ENCODE assay signal across 24 mouse cellular contexts in the genomic region with DNA sequence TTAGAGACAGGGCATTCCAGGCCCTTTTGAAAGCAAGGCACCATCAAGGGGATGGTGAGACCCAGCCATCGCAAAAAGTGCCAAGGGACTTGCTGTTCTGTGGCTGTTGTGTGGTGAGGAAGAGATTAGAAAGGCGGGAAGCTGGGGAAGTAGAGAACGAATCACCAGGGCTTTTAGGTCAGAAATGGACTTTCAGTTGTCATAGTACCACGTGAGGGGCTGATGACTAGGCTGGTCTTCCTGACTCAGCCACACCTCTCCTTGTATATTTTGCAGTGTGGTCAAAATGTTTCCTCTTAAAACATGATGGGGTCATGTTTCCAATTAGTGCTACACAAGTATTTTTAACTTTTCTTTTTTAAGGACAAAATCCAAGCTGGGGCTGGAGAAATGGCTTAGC. TPM values are rescaled to one million over a fixed set of nuclear protein-coding genes. Genes with fewer than 3 reads are reported as not detected.
"Had no signal": no experiment of that assay in that cellular context is flagged by ENCODE, and none has a peak within 500 bp of the region (broad histone marks: within the 10 kb centered on the region; RNA-seq: fewer than 3 reads in every experiment).

No protein-coding gene starts in this region.

- ATAC-seq: liver, postnatal 0 days; midbrain, embryonic 13.5 days had no signal

- H3K27ac ChIP-seq: kidney, postnatal 0 days; layer of hippocampus, adult 2 months; liver, embryonic 13.5 days; midbrain, embryonic 13.5 days; neural tube, embryonic 15.5 days had no signal

- H3K4me2 ChIP-seq: liver, embryonic 13.5 days; midbrain, embryonic 13.5 days; neural tube, embryonic 15.5 days had no signal

- H3K9me3 ChIP-seq: liver, embryonic 13.5 days; midbrain, embryonic 13.5 days; neural tube, embryonic 15.5 days had no signal

- H3K4me3 ChIP-seq: layer of hippocampus, adult 2 months; liver, embryonic 13.5 days; midbrain, embryonic 13.5 days; myocyte; neural tube, embryonic 15.5 days had no signal

- H3K27me3 ChIP-seq: liver, embryonic 13.5 days; midbrain, embryonic 13.5 days; neural tube, embryonic 15.5 days had no signal

- H3K9ac ChIP-seq: liver, embryonic 13.5 days; liver, postnatal 0 days; midbrain, embryonic 13.5 days; neural tube, embryonic 15.5 days had no signal

- H3K36me3 ChIP-seq: midbrain, embryonic 13.5 days; neural tube, embryonic 15.5 days had no signal

- DNase-seq: kidney, adult 11 months; kidney, adult 9 months; kidney, postnatal 36 days; liver; liver, embryonic 13.5 days; liver, postnatal 0 days; lung, postnatal 36 days; right cerebral cortex, postnatal 4 days; spleen, adult 18-20 months; thymus, adult 18-20 months; thymus, postnatal 14 days had no signal

- H3K4me1 ChIP-seq: liver, embryonic 13.5 days had no signal

RNA-seq across cellular contexts. Expression of gene Gprc5d, which starts 17.7 kb away (rescaled TPM):
- total RNA-seq: layer of hippocampus, adult 2 months; layer of hippocampus, postnatal 10 days; left cerebral cortex, adult 18-20 months; left cerebral cortex, postnatal 10 days; megakaryocyte-erythroid progenitor cell, adult 5-6 weeks had no signal
- polyA plus RNA-seq: limb, embryonic 11.5 days; lung, postnatal 0 days; neural tube, embryonic 11.5 days; neural tube, embryonic 15.5 days; stomach, embryonic 14.5 days had no signal
